Mouse (Mus musculus): ENCODE results near the gene Adamts13.

GRCm38 (mm10) chr2:27058751-27059150 is 85.5 kb downstream of the Adamts13 start:
- TF ChIP-seq POLR2A (IDR thresholded peaks at IDR 0.05; ENCODE audit: low read depth, low read length) (no peak), TBP (conservative IDR thresholded peaks at IDR 0.05; ENCODE audit: low read depth, low read length) (no peak), POLR2AphosphoS2 (IDR thresholded peaks at IDR 0.05; ENCODE audit: low read depth, low read length) (no peak), USF1 (IDR thresholded peaks at IDR 0.05; ENCODE audit: low read depth, low read length) (no peak), ZMIZ1 (IDR thresholded peaks at IDR 0.05; ENCODE audit: low read depth, low read length) (no peak), SIN3A (IDR thresholded peaks at IDR 0.05; ENCODE audit: low read length) (no peak), RAD21 (IDR thresholded peaks at IDR 0.05; ENCODE audit: low read depth, low read length) (no peak), HCFC1 (IDR thresholded peaks at IDR 0.05; ENCODE audit: low read depth, low read length) (no peak), CTCF (conservative IDR thresholded peaks at IDR 0.05 in 1 of 2, IDR thresholded peaks at IDR 0.05 in 1 of 2; ENCODE audit: low read depth in 2 of 2, low read length in 2 of 2) (no peak), EP300 (IDR thresholded peaks at IDR 0.05; ENCODE audit: low read length) (no peak), CHD2 (IDR thresholded peaks at IDR 0.05; ENCODE audit: low read length) (no peak), KAT2A (IDR thresholded peaks at IDR 0.05; ENCODE audit: insufficient replicate concordance, low read length) (no peak), JUND (conservative IDR thresholded peaks at IDR 0.05; ENCODE audit: low read depth, low read length) (no peak)

Data from CH12.LX (cell line).